Mouse (Mus musculus): ENCODE results near the gene Tmem19. TPM values are rescaled to one million over a fixed set of nuclear protein-coding genes. Genes with fewer than 3 reads are reported as not detected.

Tmem19 gene
- polyA plus RNA-seq, 1 experiment, result 12.2 TPM

- Histone ChIP-seq H3K4me3 (replicated peaks; ENCODE audit: control insufficient read depth, low read depth, low read length) (no peak overlapping the region), H3K4me1 (ENCODE audit: control insufficient read depth, insufficient read depth, low read length) (no peaks in the 10 kb centered on the region; the same call in 1 of the 2 replicates), H3K27ac (ENCODE audit: control insufficient read depth, insufficient read depth, low read depth, low read length, poor library complexity) (no peak overlapping the region)
- TF ChIP-seq POLR2A (IDR thresholded peaks at IDR 0.05; ENCODE audit: borderline replicate concordance, control insufficient read depth, low read depth, low read length) (no peak), CTCF (IDR thresholded peaks at IDR 0.05; ENCODE audit: control insufficient read depth, insufficient read depth, low read length) (no peak)
- WGBS, result 84% methylated on average over 6 of the region's 6 CpGs
Observed at GRCm38 (mm10) chr10:115355016-115355415, 7.3 kb downstream of the Tmem19 start.

DNA sequence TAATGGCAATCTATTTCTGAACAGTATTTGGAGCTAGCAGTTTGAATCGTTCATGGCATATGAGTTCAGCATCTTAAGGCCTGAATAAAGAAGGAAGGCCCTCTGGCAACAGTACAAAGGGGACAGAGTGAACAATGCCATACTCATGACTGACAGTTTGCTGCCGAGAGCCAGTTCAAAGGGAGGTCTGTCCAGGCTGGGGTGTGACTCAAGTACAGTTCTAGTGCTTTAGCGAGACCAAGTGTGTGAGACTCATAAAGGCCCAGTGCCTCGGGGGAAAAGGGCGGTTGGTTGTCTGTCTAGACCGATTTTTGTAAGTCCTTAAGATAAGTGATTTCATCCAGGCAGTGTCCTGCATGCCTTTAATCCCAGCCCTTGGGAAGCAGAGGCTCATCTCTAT lies 7.7 kb downstream of the Tmem19 start:
- TF ChIP-seq CTCF (IDR thresholded peaks at IDR 0.05; ENCODE audit: control insufficient read depth, insufficient read depth, low read length) (no peak), POLR2A (IDR thresholded peaks at IDR 0.05; ENCODE audit: borderline replicate concordance, control insufficient read depth, low read depth, low read length) (no peak)
- Histone ChIP-seq H3K4me1 (ENCODE audit: control insufficient read depth, insufficient read depth, low read length) (no peaks in the 10 kb centered on the region; the same call in 1 of the 2 replicates), H3K4me3 (replicated peaks; ENCODE audit: control insufficient read depth, low read depth, low read length) (no peak overlapping the region), H3K27ac (ENCODE audit: control insufficient read depth, insufficient read depth, low read depth, low read length, poor library complexity) (no peak overlapping the region)
- WGBS, result 81% methylated on average over 6 of the region's 6 CpGs

GRCm38 (mm10) chr10:115350810-115351397 lies 11.4 kb downstream of the Tmem19 start:
- H3K4me1 ChIP-seq (ENCODE audit: control insufficient read depth, insufficient read depth, low read length), result no peaks in the 10 kb centered on the region; the same call in 1 of the 2 replicates
- no peak overlapping the region for H3K4me3 ChIP-seq (replicated peaks; ENCODE audit: control insufficient read depth, low read depth, low read length)
- TF ChIP-seq CTCF (IDR thresholded peaks at IDR 0.05; ENCODE audit: control insufficient read depth, insufficient read depth, low read length) (no peak), POLR2A (IDR thresholded peaks at IDR 0.05; ENCODE audit: borderline replicate concordance, control insufficient read depth, low read depth, low read length) (no peak)
- H3K27ac ChIP-seq (ENCODE audit: control insufficient read depth, insufficient read depth, low read depth, low read length, poor library complexity), result no peak overlapping the region
- WGBS, result 65% methylated on average over 2 of the region's 2 CpGs

GRCm38 (mm10) chr10:115349509-115349908 lies 12.8 kb downstream of the Tmem19 start:
- H3K27ac ChIP-seq (ENCODE audit: control insufficient read depth, insufficient read depth, low read depth, low read length, poor library complexity), result no peak overlapping the region
- no peak for TF ChIP-seq POLR2A (IDR thresholded peaks at IDR 0.05; ENCODE audit: borderline replicate concordance, control insufficient read depth, low read depth, low read length)
- TF ChIP-seq CTCF (IDR thresholded peaks at IDR 0.05; ENCODE audit: control insufficient read depth, insufficient read depth, low read length), result no peak
- H3K4me3 ChIP-seq (replicated peaks; ENCODE audit: control insufficient read depth, low read depth, low read length), result no peak overlapping the region
- WGBS, result 87% methylated on average over 7 of the region's 7 CpGs
- H3K4me1 ChIP-seq (ENCODE audit: control insufficient read depth, insufficient read depth, low read length), result no peaks in the 10 kb centered on the region; the same call in 1 of the 2 replicates

DNA sequence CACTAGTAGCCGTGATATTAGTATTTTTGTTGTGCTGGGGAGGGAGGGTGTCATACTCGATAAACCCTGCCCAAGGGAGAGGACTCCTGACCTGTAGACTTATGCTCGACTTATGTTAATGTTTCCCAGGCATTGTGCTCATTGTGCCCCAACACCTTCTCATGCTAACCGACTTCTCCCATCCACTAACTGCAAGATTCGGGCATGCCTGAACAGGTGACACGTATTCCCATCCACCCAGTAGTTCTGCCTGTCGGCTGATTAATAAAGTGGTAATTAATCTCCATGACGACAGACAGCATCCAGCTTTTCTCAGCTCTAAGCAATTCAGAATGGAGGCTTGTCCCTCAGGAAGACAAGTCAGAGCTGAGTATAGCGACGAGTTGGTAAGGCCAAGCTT lies 13.3 kb downstream of the Tmem19 start:
- no peaks in the 10 kb centered on the region; the same call in 1 of the 2 replicates for H3K4me1 ChIP-seq (ENCODE audit: control insufficient read depth, insufficient read depth, low read length)
- no peak overlapping the region for H3K4me3 ChIP-seq (replicated peaks; ENCODE audit: control insufficient read depth, low read depth, low read length)
- WGBS, result 89% methylated on average over 10 of the region's 10 CpGs
- H3K27ac ChIP-seq (ENCODE audit: control insufficient read depth, insufficient read depth, low read depth, low read length, poor library complexity), result no peak overlapping the region
- no peak for TF ChIP-seq POLR2A (IDR thresholded peaks at IDR 0.05; ENCODE audit: borderline replicate concordance, control insufficient read depth, low read depth, low read length)
- no peak for TF ChIP-seq CTCF (IDR thresholded peaks at IDR 0.05; ENCODE audit: control insufficient read depth, insufficient read depth, low read length)

DNA sequence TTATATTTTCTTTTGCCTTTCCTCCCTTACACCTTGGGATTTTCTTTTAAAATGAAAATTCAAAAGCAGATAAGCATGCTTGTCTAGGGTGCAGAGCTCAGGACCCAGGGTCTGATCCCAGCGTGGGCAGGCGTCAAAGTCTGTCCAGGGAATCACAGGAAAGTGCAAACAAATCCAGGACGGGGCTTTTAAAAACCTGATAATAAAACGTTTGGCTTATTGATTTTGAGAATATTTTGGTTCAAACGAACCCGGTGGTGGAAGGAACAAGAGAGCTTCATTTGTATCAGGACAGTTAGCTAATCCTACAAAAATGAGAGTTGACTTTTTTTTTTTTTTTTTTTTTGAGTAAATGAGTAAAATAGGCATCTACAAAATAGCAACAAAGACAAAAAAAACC lies 14.2 kb downstream of the Tmem19 start:
- WGBS, result 84% methylated on average over 6 of the region's 6 CpGs
- Histone ChIP-seq H3K4me1 (ENCODE audit: control insufficient read depth, insufficient read depth, low read length) (no peaks in the 10 kb centered on the region; the same call in 1 of the 2 replicates), H3K4me3 (replicated peaks; ENCODE audit: control insufficient read depth, low read depth, low read length) (no peak overlapping the region), H3K27ac (ENCODE audit: control insufficient read depth, insufficient read depth, low read depth, low read length, poor library complexity) (no peak overlapping the region)
- no peak for TF ChIP-seq CTCF (IDR thresholded peaks at IDR 0.05; ENCODE audit: control insufficient read depth, insufficient read depth, low read length)
- no peak for TF ChIP-seq POLR2A (IDR thresholded peaks at IDR 0.05; ENCODE audit: borderline replicate concordance, control insufficient read depth, low read depth, low read length)

- TF ChIP-seq CTCF (IDR thresholded peaks at IDR 0.05; ENCODE audit: control insufficient read depth, insufficient read depth, low read length), result no peak
- no peaks in the 10 kb centered on the region; the same call in 1 of the 2 replicates for H3K4me1 ChIP-seq (ENCODE audit: control insufficient read depth, insufficient read depth, low read length)
- no peak overlapping the region for H3K27ac ChIP-seq (ENCODE audit: control insufficient read depth, insufficient read depth, low read depth, low read length, poor library complexity)
- no peak overlapping the region for H3K4me3 ChIP-seq (replicated peaks; ENCODE audit: control insufficient read depth, low read depth, low read length)
Observed at GRCm38 (mm10) chr10:115346444-115346843, 15.9 kb downstream of the Tmem19 start.

DNA sequence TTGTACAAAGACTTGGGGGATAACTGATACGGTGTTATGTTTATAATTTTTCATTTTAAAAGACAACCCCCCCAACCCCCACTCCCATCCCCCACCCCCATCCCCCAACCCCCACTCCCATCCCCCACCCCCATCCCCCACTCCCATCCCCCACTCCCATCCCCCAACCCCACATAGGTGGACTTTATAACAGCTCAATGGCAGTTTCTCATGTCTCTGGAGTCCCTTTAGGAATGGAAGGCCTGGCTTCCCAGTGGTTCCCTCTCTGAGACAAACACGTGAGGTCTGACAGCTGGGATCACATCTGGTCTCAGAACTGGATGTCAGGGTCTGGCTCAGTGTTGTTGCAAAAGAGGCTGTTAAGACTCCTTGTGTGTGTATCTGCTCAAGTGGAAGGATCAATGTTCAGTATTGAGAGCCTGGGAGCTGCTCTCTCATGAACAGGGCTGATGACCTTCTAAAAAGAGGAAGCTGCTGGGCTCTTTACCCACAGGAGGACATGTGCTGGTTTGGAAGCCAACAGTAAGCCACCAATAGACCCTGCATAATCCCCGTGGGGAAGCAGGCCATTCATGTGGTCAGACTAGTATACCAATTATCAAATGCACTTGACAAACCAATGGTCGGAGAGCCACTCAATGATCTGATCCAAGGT lies 19.4 kb downstream of the Tmem19 start:
- no peak overlapping the region for H3K27ac ChIP-seq (ENCODE audit: control insufficient read depth, insufficient read depth, low read depth, low read length, poor library complexity)
- 51% methylated on average over 4 of the region's 4 CpGs for WGBS
- no peak overlapping the region for H3K4me3 ChIP-seq (replicated peaks; ENCODE audit: control insufficient read depth, low read depth, low read length)
- TF ChIP-seq POLR2A (IDR thresholded peaks at IDR 0.05; ENCODE audit: borderline replicate concordance, control insufficient read depth, low read depth, low read length) (no peak), CTCF (IDR thresholded peaks at IDR 0.05; ENCODE audit: control insufficient read depth, insufficient read depth, low read length) (no peak)
- no peaks in the 10 kb centered on the region for H3K4me1 ChIP-seq (ENCODE audit: control insufficient read depth, insufficient read depth, low read length)

Measured in bone marrow, adult 2 months (tissue).